ENCODE assay signal across 17 mouse cellular contexts in genomic region chr12:81002841-81003635, GRCm38 (mm10). TPM values are rescaled to one million over a fixed set of nuclear protein-coding genes. Genes with fewer than 3 reads are reported as not detected.
DNase-seq lines count a peak whose midpoint lies in the region; ATAC-seq and TF ChIP-seq lines count a peak whose summit lies in the region.
"Had no signal": no experiment of that assay in that cellular context is flagged by ENCODE, and none has a peak within 500 bp of the region (broad histone marks: within the 10 kb centered on the region; RNA-seq: fewer than 3 reads in every experiment).

No protein-coding gene starts in this region.

- no peak overlapping the region for H3K4me3 ChIP-seq in heart, embryonic 12.5 days
- H3K4me3 ChIP-seq in embryonic facial prominence, embryonic 10.5 days: 0 out of 2 replicates have a peak overlapping the region, but pooled peaks have one; percentile 15
- no peak overlapping the region for H3K4me3 ChIP-seq in forebrain, embryonic 15.5 days
- H3K4me3 ChIP-seq in limb, embryonic 14.5 days (replicated peaks; ENCODE audit: low read length): no peak overlapping the region
- H3K4me3 ChIP-seq in intestine, embryonic 15.5 days (replicated peaks): no peak overlapping the region
- no peak overlapping the region for H3K4me3 ChIP-seq in cerebellum, adult 2 months (replicated peaks; ENCODE audit: insufficient read depth, low read depth, low read length)
- H3K4me3 ChIP-seq: embryonic facial prominence, embryonic 15.5 days; liver, embryonic 13.5 days had no signal

- H3K9me3 ChIP-seq in heart, embryonic 12.5 days (replicated peaks): no peaks in the 10 kb centered on the region
- H3K9me3 ChIP-seq in embryonic facial prominence, embryonic 10.5 days: no peaks in the 10 kb centered on the region
- H3K9me3 ChIP-seq in forebrain, embryonic 15.5 days: no peaks in the 10 kb centered on the region
- H3K9me3 ChIP-seq in limb, embryonic 14.5 days (ENCODE audit: control insufficient read depth, low read length): no peaks in the 10 kb centered on the region
- no peaks in the 10 kb centered on the region for H3K9me3 ChIP-seq in intestine, embryonic 15.5 days
- H3K9me3 ChIP-seq: embryonic facial prominence, embryonic 15.5 days; liver, embryonic 13.5 days had no signal

- no peak for TF ChIP-seq CTCF in cerebellum, adult 2 months (IDR thresholded peaks at IDR 0.05; ENCODE audit: borderline replicate concordance, insufficient read depth, low read depth, low read length)

- DNase-seq in heart, adult 11 months: peak; percentile 24
- DNase-seq in embryonic facial prominence, embryonic 10.5 days (ENCODE audit: low spot score): peak; percentile 73
- no peak for DNase-seq in limb, embryonic 14.5 days (ENCODE audit: low spot score)
- no peak for DNase-seq in testis, postnatal 10 days (ENCODE audit: low spot score)
- no peak for DNase-seq in cerebellum, adult 2 months
- DNase-seq: cerebellum, postnatal 25 days; gastrocnemius, postnatal 14 days; kidney, adult 8-10 months; kidney, postnatal 36 days; liver, embryonic 13.5 days; right cerebral cortex, postnatal 14 days; thymus, postnatal 36 days had no signal

- ATAC-seq in heart, embryonic 12.5 days (ENCODE audit: insufficient number of reproducible peaks, low FRiP score): no peak
- peak; percentile 73 for ATAC-seq in forebrain, embryonic 15.5 days (replicated peaks)
- ATAC-seq in limb, embryonic 14.5 days (ENCODE audit: low FRiP score, low read depth): no peak
- no peak for ATAC-seq in intestine, embryonic 15.5 days

- no peak overlapping the region for H3K9ac ChIP-seq in heart, embryonic 12.5 days
- no peak overlapping the region for H3K9ac ChIP-seq in forebrain, embryonic 15.5 days (replicated peaks)
- no peak overlapping the region for H3K9ac ChIP-seq in limb, embryonic 14.5 days (ENCODE audit: low read depth, low read length, severe bottlenecking)
- H3K9ac ChIP-seq in intestine, embryonic 15.5 days: no peak overlapping the region
- H3K9ac ChIP-seq: embryonic facial prominence, embryonic 15.5 days; liver, embryonic 13.5 days had no signal

- H3K4me2 ChIP-seq in heart, embryonic 12.5 days: no peak overlapping the region
- H3K4me2 ChIP-seq in forebrain, embryonic 15.5 days (replicated peaks): no peak overlapping the region
- 0 out of 2 replicates have a peak overlapping the region, but pooled peaks have one; percentile 7 for H3K4me2 ChIP-seq in limb, embryonic 14.5 days (replicated peaks; ENCODE audit: low read depth, low read length, severe bottlenecking)
- H3K4me2 ChIP-seq in intestine, embryonic 15.5 days (replicated peaks): no peak overlapping the region
- H3K4me2 ChIP-seq: embryonic facial prominence, embryonic 15.5 days; liver, embryonic 13.5 days had no signal

- H3K27me3 ChIP-seq in heart, embryonic 12.5 days (replicated peaks): peaks cover 18% of the 10 kb centered on the region
- H3K27me3 ChIP-seq in embryonic facial prominence, embryonic 10.5 days (replicated peaks; ENCODE audit: low read depth, poor library complexity, severe bottlenecking): peaks cover 35% of the 10 kb centered on the region
- peaks cover 7% of the 10 kb centered on the region; the same call in 1 of the 2 replicates for H3K27me3 ChIP-seq in forebrain, embryonic 15.5 days
- peaks cover 7% of the 10 kb centered on the region; the same call in 1 of the 2 replicates for H3K27me3 ChIP-seq in limb, embryonic 14.5 days (ENCODE audit: control insufficient read depth, insufficient read depth, low read length)
- peaks cover 8% of the 10 kb centered on the region; the same call in 1 of the 2 replicates for H3K27me3 ChIP-seq in intestine, embryonic 15.5 days (replicated peaks)
- H3K27me3 ChIP-seq in cerebellum, adult 2 months (ENCODE audit: control insufficient read depth, insufficient read depth, low read length): no peaks in the 10 kb centered on the region

- H3K36me3 ChIP-seq in heart, embryonic 12.5 days: no peaks in the 10 kb centered on the region
- H3K36me3 ChIP-seq in embryonic facial prominence, embryonic 10.5 days (replicated peaks): no peaks in the 10 kb centered on the region
- no peaks in the 10 kb centered on the region for H3K36me3 ChIP-seq in forebrain, embryonic 15.5 days
- H3K36me3 ChIP-seq in limb, embryonic 14.5 days (ENCODE audit: control insufficient read depth, insufficient read depth, low read length): no peaks in the 10 kb centered on the region
- no peaks in the 10 kb centered on the region for H3K36me3 ChIP-seq in intestine, embryonic 15.5 days
- H3K36me3 ChIP-seq: embryonic facial prominence, embryonic 15.5 days; liver, embryonic 13.5 days had no signal

- H3K4me1 ChIP-seq in heart, embryonic 12.5 days (replicated peaks): peaks cover 7% of the 10 kb centered on the region
- peaks cover 51% of the 10 kb centered on the region for H3K4me1 ChIP-seq in embryonic facial prominence, embryonic 10.5 days
- peaks cover 24% of the 10 kb centered on the region for H3K4me1 ChIP-seq in forebrain, embryonic 15.5 days
- no peaks in the 10 kb centered on the region for H3K4me1 ChIP-seq in limb, embryonic 14.5 days (ENCODE audit: control insufficient read depth, insufficient read depth, low read length)
- H3K4me1 ChIP-seq in intestine, embryonic 15.5 days (replicated peaks): 0 out of 2 replicates have a peak, but pooled peaks cover 5% of the 10 kb centered on the region
- H3K4me1 ChIP-seq in cerebellum, adult 2 months (ENCODE audit: control insufficient read depth, insufficient read depth, low read length): no peaks in the 10 kb centered on the region

- TF ChIP-seq POLR2A in limb, embryonic 14.5 days (IDR thresholded peaks at IDR 0.05; ENCODE audit: borderline replicate concordance, extremely low read depth, insufficient read depth, insufficient read length): no peak
- TF ChIP-seq POLR2A in cerebellum, adult 2 months (IDR thresholded peaks at IDR 0.05; ENCODE audit: borderline replicate concordance, insufficient read depth, low read length): no peak

- no peak overlapping the region for H3K27ac ChIP-seq in heart, embryonic 12.5 days (ENCODE audit: poor library complexity, severe bottlenecking)
- H3K27ac ChIP-seq in embryonic facial prominence, embryonic 10.5 days (replicated peaks): no peak overlapping the region
- H3K27ac ChIP-seq in forebrain, embryonic 15.5 days (replicated peaks): peak overlapping the region; percentile 54
- no peak overlapping the region for H3K27ac ChIP-seq in limb, embryonic 14.5 days (replicated peaks; ENCODE audit: low read depth, low read length)
- H3K27ac ChIP-seq in intestine, embryonic 15.5 days: no peak overlapping the region
- no peak overlapping the region for H3K27ac ChIP-seq in cerebellum, adult 2 months (ENCODE audit: insufficient read depth, low read length)
- H3K27ac ChIP-seq: embryonic facial prominence, embryonic 15.5 days; liver, embryonic 13.5 days had no signal

- whole genome bisulfite sequencing in heart, embryonic 12.5 days: 55% methylated on average over 13 of the region's 13 CpGs
- WGBS in embryonic facial prominence, embryonic 10.5 days: 9% methylated on average over 13 of the region's 13 CpGs
- WGBS in forebrain, embryonic 15.5 days: 1% methylated on average over 13 of the region's 13 CpGs
- WGBS in limb, embryonic 14.5 days: 11% methylated on average over 13 of the region's 13 CpGs
- 37% methylated on average over 13 of the region's 13 CpGs for WGBS in intestine, embryonic 15.5 days
- WGBS in cerebellum, adult 2 months: 45% methylated on average over 13 of the region's 13 CpGs

RNA-seq across cellular contexts. Expression of gene Smoc1, which starts 23.6 kb away (rescaled TPM):
- 5.8 and 6.9 TPM in 2 replicates for polyA plus RNA-seq in heart, embryonic 12.5 days (2016; fragmentation: Nextera tagmentation; extraction: Ambion mirVana)
- polyA plus RNA-seq in embryonic facial prominence, embryonic 10.5 days (2016; fragmentation: Nextera tagmentation; extraction: Ambion mirVana): 25.1 and 27.1 TPM in 2 replicates
- 10.3 and 12.1 TPM in 2 replicates for polyA plus RNA-seq in forebrain, embryonic 15.5 days (2015; fragmentation: Nextera tagmentation; extraction: Ambion mirVana)
- 16.3 and 17.5 TPM in 2 replicates for polyA plus RNA-seq in limb, embryonic 14.5 days (2012; rRNA removed)
- 8.1 and 8.5 TPM in 2 replicates for polyA plus RNA-seq in limb, embryonic 14.5 days (2014; fragmentation: Nextera tagmentation; extraction: Ambion mirVana)
- polyA plus RNA-seq in intestine, embryonic 15.5 days (2015; fragmentation: Nextera tagmentation; extraction: Ambion mirVana): 8.1 and 9.6 TPM in 2 replicates
- 10.3 and 10.8 TPM in 2 replicates for polyA plus RNA-seq in cerebellum, adult 2 months (2012; rRNA removed)

RNA-seq across cellular contexts. Expression of gene Slc10a1, which starts 34.5 kb away (rescaled TPM):
- 0.53 and 0.64 TPM in 2 replicates for polyA plus RNA-seq in heart, embryonic 12.5 days (2016; fragmentation: Nextera tagmentation; extraction: Ambion mirVana)
- 0.64 and 0.82 TPM in 2 replicates for polyA plus RNA-seq in embryonic facial prominence, embryonic 10.5 days (2016; fragmentation: Nextera tagmentation; extraction: Ambion mirVana)
- polyA plus RNA-seq in forebrain, embryonic 15.5 days (2015; fragmentation: Nextera tagmentation; extraction: Ambion mirVana): 0.61 and 0.83 TPM in 2 replicates
- not detected in 2 replicates for polyA plus RNA-seq in limb, embryonic 14.5 days (2012; rRNA removed)
- 0.45 and 0.98 TPM in 2 replicates for polyA plus RNA-seq in limb, embryonic 14.5 days (2014; fragmentation: Nextera tagmentation; extraction: Ambion mirVana)
- polyA plus RNA-seq in intestine, embryonic 15.5 days (2015; fragmentation: Nextera tagmentation; extraction: Ambion mirVana): 0.36 and 0.47 TPM in 2 replicates
- polyA plus RNA-seq in cerebellum, adult 2 months (2012; rRNA removed): not detected in 2 replicates
- polyA plus RNA-seq: frontal cortex, adult 2 months had no signal

RNA-seq across cellular contexts. Expression of gene Srsf5, which starts 57.7 kb away (rescaled TPM):
- polyA plus RNA-seq in heart, embryonic 12.5 days (2016; fragmentation: Nextera tagmentation; extraction: Ambion mirVana): 439 and 445 TPM in 2 replicates
- 477 and 521 TPM in 2 replicates for polyA plus RNA-seq in embryonic facial prominence, embryonic 10.5 days (2016; fragmentation: Nextera tagmentation; extraction: Ambion mirVana)
- polyA plus RNA-seq in forebrain, embryonic 15.5 days (2015; fragmentation: Nextera tagmentation; extraction: Ambion mirVana): 481 and 491 TPM in 2 replicates
- 660 and 906 TPM in 2 replicates for polyA plus RNA-seq in limb, embryonic 14.5 days (2012; rRNA removed)
- 392 and 408 TPM in 2 replicates for polyA plus RNA-seq in limb, embryonic 14.5 days (2014; fragmentation: Nextera tagmentation; extraction: Ambion mirVana)
- 515 and 607 TPM in 2 replicates for polyA plus RNA-seq in intestine, embryonic 15.5 days (2015; fragmentation: Nextera tagmentation; extraction: Ambion mirVana)
- 650 and 669 TPM in 2 replicates for polyA plus RNA-seq in cerebellum, adult 2 months (2012; rRNA removed)

Comparison
In these comparisons a context has a peak if more than half of its experiments do, and no peak if none do; other contexts are left out.
1. DNase-seq: peak in heart, adult 11 months (single experiment) and embryonic facial prominence, embryonic 10.5 days (single experiment); none in limb, embryonic 14.5 days (single experiment), testis, postnatal 10 days (single experiment) and cerebellum, adult 2 months (0 of 2).